Mouse (Mus musculus): ENCODE results near the gene Bckdhb.
"Not testable (repeated sequence)": the region's sequence is repeated elsewhere in the genome, so short reads cannot be mapped to it uniquely, and the experiment has no call there.

Bckdhb gene

DNA sequence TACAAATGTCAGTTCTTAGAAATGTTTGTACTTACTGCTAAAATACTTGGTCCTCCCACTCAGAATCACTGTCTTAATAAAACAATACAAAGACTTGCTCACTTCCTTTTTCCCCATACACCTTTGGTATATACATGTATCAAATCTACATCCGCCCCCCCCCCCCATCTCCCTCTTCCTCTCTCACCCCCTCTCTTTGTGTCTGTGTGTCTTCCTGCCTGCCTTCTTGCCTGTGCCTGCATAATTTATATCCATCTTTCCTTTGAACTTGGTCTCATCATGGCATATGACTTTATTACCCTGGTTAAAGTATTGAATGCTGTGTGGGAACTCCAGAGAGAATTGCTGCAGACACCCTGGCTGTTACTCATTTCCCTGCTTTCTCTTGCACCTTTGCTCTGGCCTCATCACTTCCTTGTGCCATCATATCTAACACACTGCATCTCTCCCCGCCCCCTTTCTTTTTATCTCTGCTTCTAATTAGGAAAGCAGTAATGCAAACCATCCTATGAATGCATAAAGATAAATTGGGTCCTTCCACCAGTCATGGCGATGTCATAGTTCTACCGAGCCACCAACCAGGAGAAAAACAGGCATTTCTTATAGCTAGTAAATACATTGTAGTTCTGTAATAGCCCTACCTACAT lies 116.8 kb downstream of the Bckdhb start:
- no peak for DNase-seq (ENCODE audit: extremely low spot score, low read depth, low spot score)

- DNase-seq (ENCODE audit: extremely low spot score, low read depth, low spot score): no peak
These were observed 117.6 kb downstream of the Bckdhb start for GRCm38 (mm10) chr9:84042539-84042938.

DNA sequence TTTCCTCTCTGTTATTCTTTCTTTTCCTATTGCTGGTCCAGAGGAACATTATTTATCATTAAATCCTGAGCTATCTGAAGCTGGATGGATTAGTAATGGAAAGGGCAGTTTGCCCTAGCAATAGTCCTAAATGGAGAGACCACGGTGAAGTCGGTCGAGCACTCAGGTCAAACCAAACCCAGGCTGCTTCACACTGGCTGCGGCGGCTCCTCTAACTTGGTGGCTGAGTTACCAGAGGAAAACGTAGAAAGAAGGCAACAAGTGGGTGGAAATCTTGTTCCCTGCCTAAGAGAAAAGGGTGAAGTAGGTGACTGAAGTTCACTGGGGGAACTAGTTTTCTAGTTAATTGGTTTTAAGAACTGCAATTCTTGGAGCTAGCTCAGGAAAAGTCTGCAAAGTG lies 119.2 kb downstream of the Bckdhb start:
- DNase-seq (ENCODE audit: extremely low spot score, low read depth, low spot score): no peak

GRCm38 (mm10) chr9:84045632-84046031 lies 120.7 kb downstream of the Bckdhb start:
- DNase-seq (ENCODE audit: extremely low spot score, low read depth, low spot score): no peak

DNA sequence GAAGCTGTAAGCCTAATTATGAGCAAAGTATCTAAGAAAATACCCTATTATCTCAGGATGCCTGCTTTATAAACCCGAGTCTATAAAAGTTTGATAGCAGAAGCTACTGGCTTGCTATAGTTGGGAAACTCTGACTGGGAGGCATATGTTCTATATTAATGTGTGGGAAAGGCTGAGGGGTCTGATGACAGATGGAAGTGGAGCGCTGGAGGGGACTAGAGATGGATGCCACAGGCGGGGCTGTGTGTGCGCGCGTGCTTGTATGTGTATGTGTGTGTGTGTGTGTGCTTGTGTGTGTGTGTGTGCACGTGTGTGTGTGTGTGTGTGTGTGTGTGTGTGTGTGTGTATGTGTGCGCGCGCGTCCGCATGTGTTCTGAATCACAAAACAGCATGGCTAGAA lies 121.4 kb downstream of the Bckdhb start:
- DNase-seq (ENCODE audit: extremely low spot score, low read depth, low spot score): no peak

GRCm38 (mm10) chr9:84046961-84047360 lies 122.0 kb downstream of the Bckdhb start:
- DNase-seq (ENCODE audit: extremely low spot score, low read depth, low spot score): no peak

GRCm38 (mm10) chr9:84047436-84047835 lies 122.5 kb downstream of the Bckdhb start:
- DNase-seq (ENCODE audit: extremely low spot score, low read depth, low spot score): no peak

DNA sequence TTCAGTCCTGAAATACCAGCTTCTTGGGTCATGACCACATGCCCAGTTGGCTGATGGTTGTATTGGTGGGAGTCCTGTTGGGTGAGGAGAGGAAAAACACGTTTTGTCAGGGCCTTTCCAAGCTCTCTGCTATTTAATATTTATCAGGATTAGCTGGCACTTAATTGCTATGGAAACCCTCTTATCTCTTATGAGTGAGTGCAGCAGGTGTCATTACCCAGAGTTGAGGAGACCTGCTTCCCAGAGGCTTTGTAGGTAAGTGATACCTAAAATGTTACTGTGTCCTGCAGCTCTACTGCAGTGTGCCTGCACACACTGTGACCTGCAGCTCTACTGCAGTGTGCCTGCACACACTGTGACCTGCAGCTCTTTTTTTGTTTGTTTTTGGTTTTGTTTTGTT lies 124.2 kb downstream of the Bckdhb start:
- DNase-seq (ENCODE audit: extremely low spot score, low read depth, low spot score): no peak

DNA sequence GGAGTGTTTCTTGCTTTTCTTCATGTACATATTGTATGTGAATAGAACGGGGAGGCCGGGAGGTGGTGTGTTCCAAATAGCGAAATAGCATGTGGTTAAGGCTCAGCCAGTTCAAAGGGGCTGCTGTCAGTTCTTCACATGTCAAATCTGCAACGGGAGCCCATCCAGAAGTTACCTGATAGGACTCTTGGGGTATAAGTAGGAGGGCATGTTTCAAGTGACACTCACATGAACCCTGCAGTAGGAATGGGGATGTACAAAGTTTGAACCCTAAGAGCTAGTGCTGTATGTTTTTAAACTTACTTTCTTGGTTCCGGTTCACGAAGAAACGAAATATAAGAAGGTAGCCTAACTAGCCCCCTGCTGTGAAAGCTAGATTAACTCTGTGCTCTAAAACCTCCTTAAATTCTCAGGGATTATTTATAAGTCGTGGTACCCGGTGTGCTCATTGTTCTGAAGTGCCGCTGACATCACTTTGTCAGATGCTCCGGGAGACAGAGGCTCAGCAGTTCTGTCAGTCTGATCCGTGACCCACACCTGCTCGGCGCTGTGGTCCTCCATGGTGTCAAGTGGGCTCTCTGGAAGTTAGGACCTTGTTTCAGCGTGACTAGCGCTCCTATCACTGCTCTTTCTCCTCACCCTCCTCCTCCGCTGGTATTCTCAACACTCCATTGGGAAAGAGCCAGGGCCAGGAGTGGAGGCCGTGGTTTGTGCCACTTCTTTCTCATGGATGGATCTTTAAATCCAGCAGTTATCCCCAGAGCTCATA lies 126.1 kb downstream of the Bckdhb start:
- DNase-seq (ENCODE audit: extremely low spot score, low read depth, low spot score): no peak

GRCm38 (mm10) chr9:84055125-84055807 lies 130.3 kb downstream of the Bckdhb start:
- no peak for DNase-seq (ENCODE audit: extremely low spot score, low read depth, low spot score)

GRCm38 (mm10) chr9:84060781-84061180 lies 135.8 kb downstream of the Bckdhb start:
- not testable (repeated sequence) for DNase-seq (ENCODE audit: extremely low spot score, low read depth, low spot score)

DNA sequence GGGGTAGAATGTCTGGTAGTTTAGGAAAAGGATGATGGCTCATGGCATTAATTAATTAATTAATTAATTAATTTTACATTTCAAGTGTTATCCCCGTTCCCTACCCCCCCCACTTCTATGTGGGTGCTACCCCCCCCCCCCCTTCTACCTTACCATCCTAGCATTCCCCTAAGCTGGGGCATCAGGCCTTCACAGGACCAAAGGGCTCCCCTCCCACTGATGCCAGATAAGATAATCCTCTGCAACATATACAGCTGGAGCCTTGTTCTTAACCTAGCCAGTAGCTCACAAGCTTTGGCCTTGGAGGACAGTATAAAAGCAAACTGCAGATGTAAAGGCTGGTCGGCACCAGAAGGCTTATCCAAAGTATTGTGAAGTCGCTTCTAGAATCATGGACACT lies 138.7 kb downstream of the Bckdhb start:
- DNase-seq (ENCODE audit: extremely low spot score, low read depth, low spot score): no peak

- DNase-seq (ENCODE audit: extremely low spot score, low read depth, low spot score): no peak
These were observed 139.2 kb downstream of the Bckdhb start for GRCm38 (mm10) chr9:84064113-84064512.

DNA sequence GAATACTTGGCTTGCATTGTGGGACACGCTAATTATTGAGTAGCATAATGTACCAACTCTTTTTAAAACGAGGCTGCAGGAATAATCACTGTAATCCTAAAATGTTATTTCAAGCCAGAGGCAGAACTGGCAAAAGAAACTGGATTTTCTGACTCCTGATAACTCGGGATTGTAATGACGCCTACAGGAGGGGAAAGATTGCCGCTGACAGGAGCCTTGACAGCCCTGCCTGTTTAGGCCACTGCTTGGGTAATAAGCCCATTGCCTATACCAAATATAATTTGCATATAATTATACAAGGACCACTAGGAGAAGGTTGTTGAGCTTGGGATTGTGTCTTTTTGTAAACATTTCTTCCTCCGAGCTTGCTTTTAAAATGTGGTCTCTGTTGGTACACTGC lies 145.3 kb downstream of the Bckdhb start:
- no peak for DNase-seq (ENCODE audit: extremely low spot score, low read depth, low spot score)

GRCm38 (mm10) chr9:84070740-84071139 lies 145.8 kb downstream of the Bckdhb start:
- DNase-seq (ENCODE audit: extremely low spot score, low read depth, low spot score): no peak

GRCm38 (mm10) chr9:84072534-84072933 lies 147.6 kb downstream of the Bckdhb start:
- DNase-seq (ENCODE audit: extremely low spot score, low read depth, low spot score): no peak

DNA sequence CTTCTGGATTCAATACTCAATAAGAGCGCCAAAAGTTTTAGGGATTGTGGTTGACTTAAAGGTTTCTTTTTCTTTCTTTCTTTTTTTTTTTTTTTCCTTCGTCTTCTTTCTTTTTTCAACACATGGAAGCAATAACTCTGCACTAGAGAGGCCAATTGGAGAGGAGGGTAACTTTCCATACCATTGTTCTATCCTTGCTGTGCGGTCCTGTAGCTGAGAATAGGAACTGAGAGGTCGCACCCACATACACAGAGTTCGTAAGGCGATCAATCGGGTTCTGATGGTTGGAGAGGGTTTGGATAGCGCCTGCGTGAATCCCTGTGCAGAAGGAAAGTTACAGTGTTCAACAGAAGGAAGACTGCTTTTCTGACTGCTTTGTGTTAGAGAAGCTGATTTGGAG lies 148.3 kb downstream of the Bckdhb start:
- DNase-seq (ENCODE audit: extremely low spot score, low read depth, low spot score): no peak

GRCm38 (mm10) chr9:84083551-84083950 lies 158.6 kb downstream of the Bckdhb start:
- DNase-seq (ENCODE audit: extremely low spot score, low read depth, low spot score): no peak

GRCm38 (mm10) chr9:84084686-84085085 lies 159.7 kb downstream of the Bckdhb start:
- DNase-seq (ENCODE audit: extremely low spot score, low read depth, low spot score): no peak

DNA sequence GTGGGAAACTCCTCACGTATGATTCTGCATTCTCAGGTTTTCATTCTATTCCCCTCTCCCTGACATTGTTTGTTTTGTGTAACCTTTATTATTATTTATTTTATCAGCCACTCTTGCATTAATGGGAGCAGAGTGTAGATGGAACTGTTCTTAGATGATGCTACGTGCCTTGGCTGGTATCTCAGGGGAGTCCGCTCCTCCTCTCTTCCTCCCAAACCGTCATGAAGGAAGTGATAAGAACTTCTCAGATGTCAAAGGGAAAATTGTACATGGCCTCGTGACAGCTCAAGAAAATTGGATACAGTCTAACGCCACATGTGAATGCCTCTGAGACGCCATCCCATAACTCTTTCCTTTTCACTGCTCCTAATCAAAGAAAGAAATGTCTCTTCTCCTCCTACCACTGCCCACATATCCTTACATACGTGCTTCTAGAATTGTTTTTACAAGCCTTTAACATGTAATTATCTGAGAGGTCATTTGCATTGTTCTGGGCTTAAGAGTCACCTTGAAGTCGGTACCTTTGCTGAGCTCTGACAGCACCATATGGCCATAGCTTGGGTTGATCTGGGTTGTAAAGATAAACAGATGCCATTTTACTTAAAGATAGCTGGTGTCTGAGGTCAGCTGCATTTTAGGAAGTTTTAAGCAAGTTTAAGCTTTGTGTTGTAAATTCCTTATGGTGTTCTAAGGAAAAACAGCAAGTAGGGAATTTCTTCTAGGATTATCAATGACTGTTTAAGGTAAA lies 165.5 kb downstream of the Bckdhb start:
- no peak for DNase-seq (ENCODE audit: extremely low spot score, low read depth, low spot score)

DNA sequence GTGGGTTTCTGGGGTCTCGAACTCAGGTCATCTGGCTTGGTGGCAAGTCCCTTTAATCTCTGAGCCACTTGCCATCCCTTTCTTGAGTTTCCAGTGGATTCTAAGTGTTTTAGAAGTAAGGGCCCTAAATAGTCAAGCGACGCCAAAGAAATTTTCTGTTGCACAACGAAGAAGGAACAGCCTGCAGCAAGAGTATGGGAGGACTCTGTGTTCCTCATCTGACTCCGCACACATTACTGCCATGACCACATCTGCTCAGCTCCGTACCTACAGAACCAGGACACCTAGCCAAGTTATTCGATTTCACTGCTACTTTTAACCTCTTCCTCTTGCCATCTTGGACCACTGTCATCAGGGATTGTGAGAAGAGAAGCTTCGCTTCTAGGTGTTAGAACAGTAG lies 168.0 kb downstream of the Bckdhb start:
- DNase-seq (ENCODE audit: extremely low spot score, low read depth, low spot score): no peak

Data from hindlimb bud, embryonic 11.5 days (tissue).